Mouse (Mus musculus): ENCODE data around the gene Nedd9. TPM values are rescaled to one million over a fixed set of nuclear protein-coding genes. Genes with fewer than 3 reads are reported as not detected.

Gene Nedd9
- total and polyA plus RNA-seq, 3 experiments, result 41.3 to 48.7 (median 42.5) TPM

- 0 out of 2 replicates have a peak, but pooled peaks have one; percentile 64 for TF ChIP-seq MAZ (IDR thresholded peaks at IDR 0.05; ENCODE audit: low read depth, low read length)
These were observed 114.4 kb downstream of the Nedd9 start (continued) for GRCm38 (mm10) chr13:41372555-41373460.

GRCm38 (mm10) chr13:41371547-41371946 is 115.6 kb downstream of the Nedd9 start:
- no peaks in the 10 kb centered on the region for H3K27me3 ChIP-seq (replicated peaks)
- no peak overlapping the region for H3K9ac ChIP-seq (ENCODE audit: insufficient read depth, low read depth)
- DNase-seq (ENCODE audit: extremely low read depth), result no peak
- peaks cover 0 to 55% of the 10 kb centered on the region in 2 experiments for H3K36me3 ChIP-seq (replicated peaks in 1 of 2; ENCODE audit: control insufficient read depth in 1 of 2, insufficient read depth in 1 of 2, low read length in 1 of 2)
- H3K27ac ChIP-seq (ENCODE audit: insufficient read depth, low read depth), result no peak overlapping the region
- H3K79me2 ChIP-seq (replicated peaks; ENCODE audit: control insufficient read depth, extremely low read depth, insufficient read depth, poor library complexity, severe bottlenecking), result peaks cover 3% of the 10 kb centered on the region; the same call in 1 of the 2 replicates
- peaks cover 47 to 97% of the 10 kb centered on the region in 2 experiments for H3K4me1 ChIP-seq (ENCODE audit: control insufficient read depth in 1 of 2, insufficient read depth in 2 of 2)
- in situ Hi-C loops (cut with MboI; ENCODE audit: low pct_ligation_motif_present, low pct_unique_long_range_greater_than_20kb, low sequenced_read_pairs) (no loop called here), dilution Hi-C loops (cut with MboI; ENCODE audit: extremely low pct_ligation_motif_present, extremely low pct_unique_long_range_greater_than_20kb, low sequenced_read_pairs) (no loop called here)
- no peak overlapping the region for H3K4me3 ChIP-seq (replicated peaks in 1 of 3; ENCODE audit: low read depth in 2 of 3, low read length in 2 of 3, poor library complexity in 1 of 3)
- no peak overlapping the region for H3K4me2 ChIP-seq (ENCODE audit: insufficient read depth, low read depth, poor library complexity, severe bottlenecking)
- TF ChIP-seq MAFK (IDR thresholded peaks at IDR 0.05; ENCODE audit: insufficient replicate concordance, low read length) (no peak), CTCF (conservative IDR thresholded peaks at IDR 0.05 in 1 of 2, IDR thresholded peaks at IDR 0.05 in 1 of 2; ENCODE audit: low read depth in 2 of 2, low read length in 2 of 2) (no peak), ELF1 (IDR thresholded peaks at IDR 0.05; ENCODE audit: low read depth, low read length) (no peak), KAT2A (IDR thresholded peaks at IDR 0.05; ENCODE audit: insufficient replicate concordance, low read length) (no peak), CHD2 (IDR thresholded peaks at IDR 0.05; ENCODE audit: low read length) (no peak), HCFC1 (IDR thresholded peaks at IDR 0.05; ENCODE audit: low read depth, low read length) (no peak), ZC3H11A (IDR thresholded peaks at IDR 0.05; ENCODE audit: low read depth, low read length) (no peak), JUN (IDR thresholded peaks at IDR 0.05; ENCODE audit: insufficient read depth, low read depth, low read length) (no peak), USF2 (conservative IDR thresholded peaks at IDR 0.05; ENCODE audit: low read depth, low read length) (no peak), POLR2AphosphoS2 (IDR thresholded peaks at IDR 0.05; ENCODE audit: low read depth, low read length) (no peak), MEF2A (IDR thresholded peaks at IDR 0.05; ENCODE audit: borderline replicate concordance, low read depth, low read length) (no peak), E2F4 (IDR thresholded peaks at IDR 0.05; ENCODE audit: insufficient replicate concordance, low read depth, low read length) (no peak), TCF12 (IDR thresholded peaks at IDR 0.05; ENCODE audit: low read depth, low read length) (no peak), ZMIZ1 (IDR thresholded peaks at IDR 0.05; ENCODE audit: low read depth, low read length) (no peak), MYC (IDR thresholded peaks at IDR 0.05; ENCODE audit: low read depth, low read length) (no peak), BHLHE40 (IDR thresholded peaks at IDR 0.05; ENCODE audit: low read depth, low read length) (no peak), USF1 (IDR thresholded peaks at IDR 0.05; ENCODE audit: low read depth, low read length) (no peak), ZKSCAN1 (IDR thresholded peaks at IDR 0.05; ENCODE audit: borderline replicate concordance, low read depth, low read length) (no peak), IRF4 (IDR thresholded peaks at IDR 0.05; ENCODE audit: low read depth, low read length) (no peak), CHD1 (IDR thresholded peaks at IDR 0.05; ENCODE audit: low read depth, low read length) (no peak)
- no peaks in the 10 kb centered on the region for H3K9me3 ChIP-seq (replicated peaks; ENCODE audit: low read length)
